Mouse (Mus musculus): ENCODE data around the gene Secisbp2l. TPM values are rescaled to one million over a fixed set of nuclear protein-coding genes. Genes with fewer than 3 reads are reported as not detected.

Secisbp2l gene
- total and polyA plus RNA-seq, 3 experiments = 4.8 to 25.3 (median 24.6) TPM

- no peak overlapping the region for H3K4me3 ChIP-seq (ENCODE audit: low read depth, low read length)
- no peak for ATAC-seq (ENCODE audit: extremely low read depth, insufficient number of reproducible peaks, low FRiP score, poor library complexity, severe bottlenecking)
- TF ChIP-seq GATA2 (IDR thresholded peaks at IDR 0.05; ENCODE audit: borderline replicate concordance, low read depth, low read length) = no peak
- TF ChIP-seq CTCF (IDR thresholded peaks at IDR 0.05; ENCODE audit: low read depth, low read length) = no peak
- no peak for TF ChIP-seq POLR2AphosphoS5 (IDR thresholded peaks at IDR 0.05; ENCODE audit: insufficient replicate concordance, low read depth, low read length)
- TF ChIP-seq TAL1 (conservative IDR thresholded peaks at IDR 0.05; ENCODE audit: low read depth, low read length) = no peak
- TF ChIP-seq GATA1 (IDR thresholded peaks at IDR 0.05; ENCODE audit: borderline replicate concordance, low read length) = no peak
- DNase-seq (ENCODE audit: low spot score) = no peak
- H3K9me3 ChIP-seq (replicated peaks) = no peaks in the 10 kb centered on the region
- H3K27me3 ChIP-seq (ENCODE audit: insufficient read depth, low read length) = peaks cover 13% of the 10 kb centered on the region
- H3K4me1 ChIP-seq (ENCODE audit: insufficient read depth, low read depth, low read length) = no peaks in the 10 kb centered on the region
- no peaks in the 10 kb centered on the region for H3K36me3 ChIP-seq (replicated peaks)
These were observed 28.7 kb upstream of the Secisbp2l start for GRCm38 (mm10) chr2:125811332-125811731.

GRCm38 (mm10) chr2:125809551-125809950, 26.9 kb upstream of the Secisbp2l start:
- H3K9me3 ChIP-seq (replicated peaks) = no peaks in the 10 kb centered on the region
- DNase-seq (ENCODE audit: low spot score) (no peak), ATAC-seq (ENCODE audit: extremely low read depth, insufficient number of reproducible peaks, low FRiP score, poor library complexity, severe bottlenecking) (no peak)
- no peak overlapping the region for H3K4me3 ChIP-seq (ENCODE audit: low read depth, low read length)
- TF ChIP-seq GATA2 (IDR thresholded peaks at IDR 0.05; ENCODE audit: borderline replicate concordance, low read depth, low read length) (no peak), CTCF (IDR thresholded peaks at IDR 0.05; ENCODE audit: low read depth, low read length) (no peak), POLR2AphosphoS5 (IDR thresholded peaks at IDR 0.05; ENCODE audit: insufficient replicate concordance, low read depth, low read length) (no peak)
- H3K36me3 ChIP-seq (replicated peaks) = no peaks in the 10 kb centered on the region
- no peaks in the 10 kb centered on the region for H3K4me1 ChIP-seq (ENCODE audit: insufficient read depth, low read depth, low read length)
- peaks cover 10% of the 10 kb centered on the region for H3K27me3 ChIP-seq (ENCODE audit: insufficient read depth, low read length)

- Histone ChIP-seq H3K9me3 (replicated peaks) (no peaks in the 10 kb centered on the region), H3K4me3 (ENCODE audit: low read depth, low read length) (no peak overlapping the region), H3K4me1 (ENCODE audit: insufficient read depth, low read depth, low read length) (no peaks in the 10 kb centered on the region), H3K36me3 (replicated peaks) (no peaks in the 10 kb centered on the region), H3K27me3 (ENCODE audit: insufficient read depth, low read length) (peaks cover 10% of the 10 kb centered on the region)
- no peak for DNase-seq (ENCODE audit: low spot score)
- TF ChIP-seq GATA2 (IDR thresholded peaks at IDR 0.05; ENCODE audit: borderline replicate concordance, low read depth, low read length) (no peak), TAL1 (conservative IDR thresholded peaks at IDR 0.05; ENCODE audit: low read depth, low read length) (no peak), POLR2AphosphoS5 (IDR thresholded peaks at IDR 0.05; ENCODE audit: insufficient replicate concordance, low read depth, low read length) (no peak), GATA1 (IDR thresholded peaks at IDR 0.05; ENCODE audit: borderline replicate concordance, low read length) (no peak), CTCF (IDR thresholded peaks at IDR 0.05; ENCODE audit: low read depth, low read length) (no peak)
- ATAC-seq (ENCODE audit: extremely low read depth, insufficient number of reproducible peaks, low FRiP score, poor library complexity, severe bottlenecking) = no peak
These were observed 23.2 kb upstream of the Secisbp2l start for GRCm38 (mm10) chr2:125805826-125806225.

GRCm38 (mm10) chr2:125801947-125802346, 19.3 kb upstream of the Secisbp2l start:
- no peak for TF ChIP-seq GATA2 (IDR thresholded peaks at IDR 0.05; ENCODE audit: borderline replicate concordance, low read depth, low read length)
- no peak for TF ChIP-seq CTCF (IDR thresholded peaks at IDR 0.05; ENCODE audit: low read depth, low read length)
- no peak for TF ChIP-seq GATA1 (IDR thresholded peaks at IDR 0.05; ENCODE audit: borderline replicate concordance, low read length)
- TF ChIP-seq TAL1 (conservative IDR thresholded peaks at IDR 0.05; ENCODE audit: low read depth, low read length) = no peak
- ATAC-seq (ENCODE audit: extremely low read depth, insufficient number of reproducible peaks, low FRiP score, poor library complexity, severe bottlenecking) = no peak
- Histone ChIP-seq H3K27me3 (ENCODE audit: insufficient read depth, low read length) (peaks cover 18% of the 10 kb centered on the region), H3K36me3 (replicated peaks) (no peaks in the 10 kb centered on the region), H3K9me3 (replicated peaks) (no peaks in the 10 kb centered on the region), H3K4me1 (ENCODE audit: insufficient read depth, low read depth, low read length) (no peaks in the 10 kb centered on the region), H3K4me3 (ENCODE audit: low read depth, low read length) (no peak overlapping the region)
- DNase-seq (ENCODE audit: low spot score) = no peak

- Histone ChIP-seq H3K36me3 (replicated peaks) (no peaks in the 10 kb centered on the region), H3K27me3 (ENCODE audit: insufficient read depth, low read length) (peaks cover 21% of the 10 kb centered on the region), H3K4me3 (ENCODE audit: low read depth, low read length) (no peak overlapping the region), H3K4me1 (ENCODE audit: insufficient read depth, low read depth, low read length) (no peaks in the 10 kb centered on the region), H3K9me3 (replicated peaks) (no peaks in the 10 kb centered on the region)
- ATAC-seq (ENCODE audit: extremely low read depth, insufficient number of reproducible peaks, low FRiP score, poor library complexity, severe bottlenecking) = no peak
- DNase-seq (ENCODE audit: low spot score) = no peak
- TF ChIP-seq CTCF (IDR thresholded peaks at IDR 0.05; ENCODE audit: low read depth, low read length) = no peak
- TF ChIP-seq TAL1 (conservative IDR thresholded peaks at IDR 0.05; ENCODE audit: low read depth, low read length) = no peak
- TF ChIP-seq GATA1 (IDR thresholded peaks at IDR 0.05; ENCODE audit: borderline replicate concordance, low read length) = no peak
- no peak for TF ChIP-seq GATA2 (IDR thresholded peaks at IDR 0.05; ENCODE audit: borderline replicate concordance, low read depth, low read length)
- no peak for TF ChIP-seq POLR2AphosphoS5 (IDR thresholded peaks at IDR 0.05; ENCODE audit: insufficient replicate concordance, low read depth, low read length)
These were observed 18.4 kb upstream of the Secisbp2l start for GRCm38 (mm10) chr2:125801038-125801437.

- H3K27me3 ChIP-seq (ENCODE audit: insufficient read depth, low read length) = peaks cover 21% of the 10 kb centered on the region
- ATAC-seq (ENCODE audit: extremely low read depth, insufficient number of reproducible peaks, low FRiP score, poor library complexity, severe bottlenecking) (no peak), DNase-seq (ENCODE audit: low spot score) (no peak)
- H3K36me3 ChIP-seq (replicated peaks) = no peaks in the 10 kb centered on the region
- H3K9me3 ChIP-seq (replicated peaks) = no peaks in the 10 kb centered on the region
- no peaks in the 10 kb centered on the region for H3K4me1 ChIP-seq (ENCODE audit: insufficient read depth, low read depth, low read length)
- no peak for TF ChIP-seq POLR2AphosphoS5 (IDR thresholded peaks at IDR 0.05; ENCODE audit: insufficient replicate concordance, low read depth, low read length)
- TF ChIP-seq GATA1 (IDR thresholded peaks at IDR 0.05; ENCODE audit: borderline replicate concordance, low read length) = no peak
- no peak for TF ChIP-seq GATA2 (IDR thresholded peaks at IDR 0.05; ENCODE audit: borderline replicate concordance, low read depth, low read length)
- TF ChIP-seq TAL1 (conservative IDR thresholded peaks at IDR 0.05; ENCODE audit: low read depth, low read length) = no peak
- TF ChIP-seq CTCF (IDR thresholded peaks at IDR 0.05; ENCODE audit: low read depth, low read length) = no peak
- no peak overlapping the region for H3K4me3 ChIP-seq (ENCODE audit: low read depth, low read length)
These were observed 17.8 kb upstream of the Secisbp2l start for GRCm38 (mm10) chr2:125800428-125800827.

GRCm38 (mm10) chr2:125797872-125798271, 15.2 kb upstream of the Secisbp2l start:
- DNase-seq (ENCODE audit: low spot score) (no peak), ATAC-seq (ENCODE audit: extremely low read depth, insufficient number of reproducible peaks, low FRiP score, poor library complexity, severe bottlenecking) (no peak)
- Histone ChIP-seq H3K36me3 (replicated peaks) (no peaks in the 10 kb centered on the region), H3K4me1 (ENCODE audit: insufficient read depth, low read depth, low read length) (no peaks in the 10 kb centered on the region), H3K9me3 (replicated peaks) (no peaks in the 10 kb centered on the region), H3K4me3 (ENCODE audit: low read depth, low read length) (no peak overlapping the region), H3K27me3 (ENCODE audit: insufficient read depth, low read length) (peaks cover 31% of the 10 kb centered on the region)
- TF ChIP-seq GATA2 (IDR thresholded peaks at IDR 0.05; ENCODE audit: borderline replicate concordance, low read depth, low read length) (no peak), GATA1 (IDR thresholded peaks at IDR 0.05; ENCODE audit: borderline replicate concordance, low read length) (no peak), TAL1 (conservative IDR thresholded peaks at IDR 0.05; ENCODE audit: low read depth, low read length) (no peak), CTCF (IDR thresholded peaks at IDR 0.05; ENCODE audit: low read depth, low read length) (no peak), POLR2AphosphoS5 (IDR thresholded peaks at IDR 0.05; ENCODE audit: insufficient replicate concordance, low read depth, low read length) (no peak)

Data from G1E (cell line).